Mouse (Mus musculus): ENCODE data around the gene Dact1.

DNA sequence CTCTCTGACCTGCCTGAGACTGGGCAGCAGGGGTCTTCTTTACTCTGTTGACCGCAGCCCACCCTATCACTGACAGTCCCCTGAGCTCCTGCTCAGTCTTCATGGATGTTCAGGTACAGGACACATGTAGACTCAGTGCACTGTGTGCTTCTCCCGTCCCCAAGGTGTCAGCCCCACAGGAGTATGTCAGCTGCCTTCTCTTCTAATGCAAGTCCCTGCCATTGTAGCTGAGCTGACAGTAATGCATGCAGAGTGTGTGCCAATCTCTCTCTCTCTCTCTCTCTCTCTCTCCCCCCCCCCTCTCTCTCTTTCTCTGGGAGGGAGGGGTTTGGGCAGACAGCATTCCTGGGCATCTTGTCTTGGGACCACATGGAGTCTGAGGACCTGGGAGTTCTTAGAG, 19.2 kb upstream of the Dact1 start:
- TF ChIP-seq CTCF (IDR thresholded peaks at IDR 0.05) (no peak), EP300 (IDR thresholded peaks at IDR 0.05) (no peak)

Measured in lung, postnatal 0 days (tissue).